Mouse (Mus musculus) megakaryocyte-erythroid progenitor cell, adult 5 weeks (primary cell): ENCODE measurements around the gene Gorasp1. TPM values are rescaled to one million over a fixed set of nuclear protein-coding genes. Genes with fewer than 3 reads are reported as not detected.

Experiments
- polyA plus RNA-seq: library from polyadenylated mRNA; stranded (reverse); fragments of >175 nt; gene quantifications from 2 replicates; pipeline ENCODE4 v1.2.3, GENCODE M21; 2012

Gene Gorasp1
- polyA plus RNA-seq: 19.8 and 27.4 TPM in 2 replicates

DNA sequence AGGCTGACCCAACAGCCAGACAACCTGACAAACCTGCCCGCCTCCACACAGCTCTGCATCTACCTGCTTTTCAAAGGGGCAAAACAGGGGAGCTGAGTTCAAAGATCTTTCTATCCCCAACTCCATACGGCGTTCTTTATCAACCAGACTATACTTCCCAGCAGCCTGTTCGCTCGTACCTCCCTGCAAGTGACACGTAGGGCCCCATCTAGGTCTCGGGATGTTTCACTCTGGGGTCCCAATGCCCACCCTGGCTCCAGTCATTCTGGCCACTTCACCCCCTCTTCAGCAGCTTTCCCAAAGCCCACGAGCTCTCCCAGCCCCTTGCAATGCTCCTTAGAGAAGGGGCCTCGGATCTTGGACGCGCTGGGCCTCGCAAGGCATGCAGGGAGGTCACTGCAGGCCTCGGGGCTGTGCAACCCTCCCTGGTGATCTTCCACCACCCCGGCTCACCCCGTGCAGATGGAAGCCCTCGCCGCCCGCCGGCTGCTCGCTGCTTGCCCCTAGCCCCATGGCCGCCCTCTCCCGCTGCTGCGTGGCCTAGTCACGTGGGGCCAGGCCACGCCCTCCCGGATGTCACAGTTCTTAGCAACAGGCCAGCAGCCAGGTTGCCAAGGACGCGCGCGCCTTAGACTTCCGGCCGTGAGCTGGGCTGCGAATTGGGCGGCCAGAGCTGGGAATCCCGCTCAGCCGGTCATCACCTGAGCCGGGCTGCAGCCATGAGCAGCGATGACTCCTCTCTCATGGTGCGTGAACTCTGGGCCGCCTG lies at the start of gene Gorasp1, which contains the start of gene Ttc21a:
Gene Gorasp1, minus strand, starts transcription at position 561 of the 769 bp plus-strand sequence.
Gene Ttc21a, plus strand, starts transcription at position 602 of the 769 bp plus-strand sequence.

DNA sequence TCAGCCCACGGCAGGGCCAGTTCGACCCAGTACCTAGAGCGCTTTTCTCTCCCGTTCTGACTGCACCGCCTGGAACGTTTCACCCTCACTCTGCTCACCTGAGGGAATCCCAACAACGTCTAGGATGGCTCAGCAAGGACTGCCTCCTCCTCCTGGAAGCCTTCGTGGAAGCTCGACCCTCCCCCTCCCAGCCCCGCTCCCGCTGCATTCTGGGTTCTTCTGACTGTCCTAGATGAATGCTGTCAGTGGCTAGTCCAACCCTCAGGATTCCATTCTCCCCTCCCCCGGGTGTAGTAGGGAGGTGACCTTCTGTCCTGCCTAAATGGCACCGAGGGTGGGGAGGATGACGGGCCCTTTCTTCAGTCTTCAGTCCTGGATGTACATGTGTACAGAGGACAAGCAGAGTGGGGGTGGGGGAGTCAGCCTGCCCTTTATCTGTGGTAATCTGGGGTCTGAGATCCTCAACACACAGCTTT lies 47.2 kb upstream of the Gorasp1 start, which contains the start of gene Csrnp1:
Gene Csrnp1, minus strand, starts transcription at position 123 of the 476 bp plus-strand sequence.

DNA sequence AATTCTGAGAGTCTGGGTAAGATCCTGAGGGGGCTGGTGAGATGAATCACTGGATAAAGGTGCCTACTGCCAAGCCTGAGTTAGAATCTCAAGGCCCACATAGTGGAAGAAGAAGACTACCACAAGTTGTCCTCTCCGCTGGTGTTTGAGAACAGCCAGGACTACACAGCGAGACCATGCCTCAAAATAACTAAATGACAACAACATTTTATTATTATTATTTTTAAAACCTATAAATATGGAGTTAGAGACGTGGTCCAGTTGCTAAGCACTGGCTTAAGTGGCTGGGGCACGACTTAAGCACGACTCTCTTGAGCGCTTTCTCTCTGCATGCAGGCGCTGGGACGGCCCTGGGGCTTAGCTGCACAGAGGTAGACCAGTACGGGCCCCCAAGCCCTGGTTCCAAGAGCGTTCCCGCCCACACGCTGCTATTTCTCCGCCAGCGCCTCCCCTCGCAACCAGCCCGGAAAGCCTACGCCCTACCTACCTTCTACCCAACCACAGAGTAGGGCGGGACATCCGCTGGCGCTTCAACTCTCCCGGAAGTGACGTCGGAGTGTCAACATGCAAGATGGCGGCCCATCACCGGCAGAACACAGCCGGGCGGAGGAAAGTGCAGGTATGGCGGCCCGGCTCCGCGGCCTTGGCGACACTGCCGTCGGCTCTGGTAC lies 42.9 kb downstream of the Gorasp1 start, which contains the start of gene Wdr48:
Gene Wdr48, plus strand, starts transcription at position 540 of the 671 bp plus-strand sequence.

Other genes with a start within 250 kb of the Gorasp1 start
- gene Scn10a, start 218.2 kb downstream of the Gorasp1 start, polyA plus RNA-seq: 0.03 TPM in 1 of 2 replicates, not detected in the other
- gene Scn11a, start 112.1 kb downstream of the Gorasp1 start, polyA plus RNA-seq: not detected in 2 replicates
- gene Wdr48, start 42.7 kb downstream of the Gorasp1 start, polyA plus RNA-seq: 16.2 and 17.0 TPM in 2 replicates
- 2.6 and 3.3 TPM in 2 replicates for gene Ttc21a, start within 50 bp of the Gorasp1 start, polyA plus RNA-seq
- gene Csrnp1, start 47.1 kb upstream of the Gorasp1 start, polyA plus RNA-seq: 286 and 324 TPM in 2 replicates
- not detected in 2 replicates for gene Xirp1, start 86.0 kb upstream of the Gorasp1 start, polyA plus RNA-seq
- gene Cx3cr1, start 132.3 kb upstream of the Gorasp1 start, polyA plus RNA-seq: 0.60 and 1.2 TPM in 2 replicates
- gene Ccr8, start 154.5 kb upstream of the Gorasp1 start, polyA plus RNA-seq: not detected in 2 replicates
- gene Slc25a38, start 172.8 kb upstream of the Gorasp1 start, polyA plus RNA-seq: 44.5 and 58.9 TPM in 2 replicates
- 9,060 and 9,210 TPM in 2 replicates for gene Rpsa, start 190.1 kb upstream of the Gorasp1 start, polyA plus RNA-seq
- not detected in 2 replicates for gene Mobp, start 212.1 kb upstream of the Gorasp1 start, polyA plus RNA-seq